Mouse (Mus musculus) layer of hippocampus, adult 8-10 months (tissue): ENCODE data around the gene March10. TPM values are rescaled to one million over a fixed set of nuclear protein-coding genes. Genes with fewer than 3 reads are reported as not detected.

Experiments used
- DNase-seq, 2 experiments: peaks; one replicate each; pipeline ENCODE4 v3.0.0; 2022; ENCODE audit warnings: low spot score in 2 of 2
- total RNA-seq, 4 experiments: library from RNA; stranded (reverse); gene quantifications; 2 replicates each; pipeline ENCODE4 v1.2.4; 2022

Gene March10
- total RNA-seq, 4 experiments from 2014 or later: 0.27 to 1.3 (median 0.91) TPM

DNA sequence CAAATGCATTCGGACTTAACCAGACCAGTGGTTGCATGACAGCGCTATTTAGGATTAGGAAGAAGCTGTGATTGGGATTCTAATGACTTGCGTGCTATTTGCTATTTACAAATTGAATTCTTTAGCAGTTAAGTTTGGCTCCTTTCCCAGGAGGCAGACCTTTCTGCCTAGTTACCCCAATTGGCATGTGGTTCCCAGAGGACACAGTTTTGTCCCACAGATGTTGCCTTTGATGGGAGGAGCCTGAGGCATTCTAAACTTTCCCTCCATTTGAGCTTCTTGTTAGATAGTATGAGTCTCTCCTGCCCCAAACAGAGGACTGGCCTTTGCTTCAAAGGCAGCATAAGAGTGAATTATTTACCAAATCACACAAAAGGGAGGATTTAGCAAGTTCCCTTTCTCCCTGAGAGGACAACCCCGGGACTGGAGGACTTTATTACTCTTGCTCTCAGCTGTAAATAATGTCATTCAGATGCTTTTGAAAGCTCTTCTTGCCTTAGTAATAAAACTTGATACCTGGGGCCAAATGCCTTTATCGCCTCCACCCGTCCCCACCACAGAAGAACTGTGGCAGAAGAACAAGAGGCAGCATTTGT lies 48.6 kb downstream of the March10 start:
- no peak for DNase-seq

GRCm38 (mm10) chr11:105402355-105402754 lies 54.2 kb downstream of the March10 start:
- no peak for DNase-seq

GRCm38 (mm10) chr11:105390290-105390689 lies 66.2 kb downstream of the March10 start:
- no peak for DNase-seq

GRCm38 (mm10) chr11:105388636-105389035 lies 67.9 kb downstream of the March10 start:
- peak; percentile 27 to 35 for DNase-seq

- peak in 1 of 2 experiments; percentile 23 for DNase-seq
Measured at GRCm38 (mm10) chr11:105385266-105385665, 71.3 kb downstream of the March10 start.

GRCm38 (mm10) chr11:105375821-105376235 lies 80.7 kb downstream of the March10 start:
- DNase-seq: no peak

GRCm38 (mm10) chr11:105374526-105375175 lies 81.9 kb downstream of the March10 start:
- DNase-seq: no peak

- DNase-seq: no peak
Measured at GRCm38 (mm10) chr11:105373881-105374280, 82.7 kb downstream of the March10 start.

DNA sequence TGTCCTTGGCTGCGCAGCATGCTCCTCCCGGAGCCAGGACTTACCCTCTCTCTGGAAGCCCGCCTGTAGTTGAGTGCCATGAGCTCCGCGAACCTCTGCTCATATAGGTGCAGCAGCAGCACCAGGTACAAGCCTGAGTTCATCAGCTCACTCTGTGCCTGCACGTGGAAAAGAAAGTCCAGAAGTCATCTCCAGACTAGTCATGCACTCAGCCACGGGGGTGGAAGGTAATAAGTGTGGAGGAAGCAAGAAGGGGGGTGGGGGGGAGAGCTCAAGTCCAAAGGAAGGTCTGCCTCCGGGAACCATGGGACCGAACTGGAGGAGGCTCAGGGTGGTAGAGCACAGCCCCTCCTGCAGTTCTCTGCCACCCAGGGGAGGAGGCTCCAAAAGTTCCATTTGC lies 84.7 kb downstream of the March10 start:
- DNase-seq: no peak

GRCm38 (mm10) chr11:105369526-105370386 lies 86.8 kb downstream of the March10 start:
- DNase-seq: no peak

DNA sequence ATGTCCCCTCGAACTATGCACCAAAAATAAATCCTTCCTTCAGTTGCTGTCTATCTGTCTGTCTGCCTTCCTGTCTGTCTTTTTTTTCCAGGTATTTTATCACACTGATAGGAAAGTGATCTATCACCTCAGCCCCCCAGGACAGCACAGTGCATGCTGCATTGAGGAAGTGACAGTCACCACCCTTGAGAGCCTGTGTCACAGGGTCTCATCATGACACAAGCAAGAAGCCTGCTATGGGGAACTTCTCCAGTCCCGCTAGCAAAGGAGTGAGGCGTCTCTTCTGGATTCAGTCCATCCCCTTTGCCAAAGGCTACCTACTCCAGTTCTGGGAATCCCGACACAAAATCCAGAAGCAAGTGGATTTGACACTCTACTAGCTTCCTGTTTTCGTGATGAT lies 87.7 kb downstream of the March10 start:
- no peak for DNase-seq

DNA sequence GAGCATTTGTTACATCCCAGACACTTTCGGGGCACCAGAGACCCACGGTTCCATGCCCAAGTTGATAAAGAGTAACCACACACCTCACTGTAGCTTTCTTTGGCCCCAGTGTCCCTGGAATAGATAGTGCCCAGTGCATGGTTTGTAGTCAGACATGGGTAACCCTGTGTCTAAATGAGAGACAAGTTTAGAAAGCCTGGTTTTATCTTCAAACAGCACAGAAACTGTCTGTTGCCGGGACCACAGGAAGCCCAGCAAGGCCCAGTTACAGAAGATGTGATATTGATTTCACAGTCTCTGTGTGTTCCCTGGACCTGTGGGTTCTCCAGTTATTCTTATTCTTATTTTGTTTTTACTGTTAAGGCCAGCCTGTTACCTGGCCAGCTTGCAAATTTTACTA lies 89.4 kb downstream of the March10 start:
- DNase-seq: no peak

DNA sequence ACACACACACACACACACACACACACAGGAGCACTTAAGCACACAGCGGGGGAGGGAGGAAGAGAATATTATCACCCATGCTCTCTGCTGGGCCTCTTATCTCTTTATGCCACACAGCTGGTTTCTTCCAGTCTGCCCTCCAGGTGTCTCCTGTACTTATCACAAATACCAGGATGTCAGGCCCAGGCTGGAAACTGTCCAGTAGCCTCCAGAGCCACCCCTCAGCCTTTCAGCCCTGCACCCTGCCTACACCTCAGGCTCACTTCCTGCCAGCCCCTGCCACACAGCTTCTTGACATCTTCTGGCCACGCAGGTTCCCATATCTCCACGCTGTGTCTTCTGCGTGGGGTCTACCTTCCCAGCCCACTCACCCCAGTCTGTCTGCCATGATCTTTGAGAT lies 90.5 kb downstream of the March10 start:
- DNase-seq: no peak

- DNase-seq: no peak
Measured at GRCm38 (mm10) chr11:105365611-105366010, 90.9 kb downstream of the March10 start.

DNA sequence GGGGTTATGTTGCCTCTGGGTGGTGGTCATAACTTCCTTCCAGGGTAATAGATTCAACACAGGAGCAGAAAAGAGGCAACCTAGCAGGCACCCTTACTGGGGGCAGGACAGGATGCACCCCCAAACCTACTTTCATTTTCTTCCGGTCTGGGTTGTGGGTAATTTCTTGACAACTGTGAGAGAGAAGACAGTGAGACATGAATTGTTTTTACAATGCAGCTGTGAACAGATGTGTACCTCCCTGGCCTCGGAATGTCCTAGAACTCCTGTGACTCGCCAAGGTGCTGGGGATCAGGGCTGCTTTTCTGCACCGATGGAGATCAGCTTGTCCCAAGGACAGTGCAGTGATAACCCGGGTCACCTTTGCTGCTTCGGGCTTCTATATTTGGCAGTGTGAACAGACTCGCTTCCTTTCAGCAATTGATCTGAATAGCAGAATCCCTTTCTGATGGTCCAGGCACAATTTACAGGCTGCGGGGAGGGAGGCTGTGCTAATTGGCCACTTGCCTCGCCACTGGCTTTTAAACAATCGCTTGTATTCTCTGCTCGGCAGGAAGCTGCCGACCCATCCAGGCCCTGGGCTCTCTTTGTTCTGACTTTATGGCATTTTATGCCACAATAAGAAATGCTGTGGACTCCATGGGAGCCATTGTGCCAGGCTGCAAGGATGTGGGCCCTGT lies 92.0 kb downstream of the March10 start:
- peak; percentile 55 to 61 for DNase-seq

DNA sequence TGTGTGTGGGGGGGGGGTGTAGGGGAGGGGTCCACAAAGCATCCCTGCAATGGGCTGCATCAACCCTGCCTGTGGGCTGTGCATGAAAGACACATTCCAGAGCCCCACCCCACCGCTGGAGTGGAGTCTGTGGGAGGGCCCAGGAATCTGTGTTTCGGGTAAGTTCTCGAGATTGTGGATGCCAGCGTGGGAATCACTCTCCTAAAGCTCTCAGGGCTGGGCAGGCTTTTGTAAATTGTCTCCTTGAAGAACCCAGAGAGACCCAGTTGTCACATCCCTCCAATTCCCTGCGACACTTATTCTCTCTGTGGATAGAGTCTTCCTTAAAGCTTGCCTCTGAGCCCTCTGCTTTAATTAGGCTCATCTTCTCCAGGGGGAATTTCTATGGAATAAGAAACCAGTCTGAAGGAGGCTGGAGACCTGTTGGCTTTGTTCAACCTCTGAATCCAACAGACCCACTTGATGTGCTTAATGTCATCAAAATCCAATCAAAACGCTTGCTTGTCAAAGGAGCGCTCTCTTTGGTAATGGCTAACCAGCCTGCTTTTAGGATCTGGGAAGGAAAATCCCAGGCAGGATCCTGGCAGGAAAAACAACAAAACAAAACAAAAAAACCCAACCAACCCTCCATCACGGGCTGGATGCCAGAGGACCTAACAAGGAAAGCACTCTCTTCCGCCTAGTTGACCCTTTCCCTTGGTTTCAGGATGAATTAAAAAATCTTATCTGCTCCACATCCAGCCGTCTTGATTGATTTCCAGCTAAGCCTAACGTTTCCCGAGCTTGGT lies 92.7 kb downstream of the March10 start:
- DNase-seq: peak; percentile 44 to 46

DNA sequence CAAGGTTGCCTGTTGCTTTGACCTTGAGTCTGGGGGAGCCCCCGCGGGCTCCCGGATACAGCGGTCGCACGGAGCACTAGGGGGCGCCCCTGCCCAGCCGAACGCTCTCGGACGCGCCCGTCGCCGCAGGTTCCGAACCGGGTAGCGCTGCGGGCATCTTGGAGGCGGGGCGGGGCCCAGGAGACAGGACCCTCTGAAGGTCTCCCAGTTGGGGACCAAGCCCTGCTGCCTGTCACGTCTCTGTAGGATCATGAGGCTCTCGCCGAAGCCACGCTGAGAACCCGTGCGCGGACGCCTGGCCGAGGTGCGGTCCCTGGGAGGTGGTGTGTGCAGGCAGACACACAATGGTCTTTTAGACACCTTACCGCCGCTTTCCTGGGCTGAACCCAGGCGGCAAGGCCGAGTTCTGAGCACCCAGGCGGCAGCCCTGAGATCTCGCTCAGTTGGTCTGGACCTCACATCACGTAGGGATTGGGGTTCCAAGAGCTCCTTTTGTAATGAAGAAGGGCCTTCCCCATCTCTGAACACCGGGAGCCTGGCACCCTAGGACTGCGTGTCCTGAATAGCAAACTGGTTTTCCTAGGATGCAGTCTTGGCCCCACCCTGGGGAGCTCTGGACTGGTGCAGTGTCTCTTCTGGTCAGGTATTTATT lies 93.5 kb downstream of the March10 start:
- DNase-seq: peak; percentile 55 to 85

DNA sequence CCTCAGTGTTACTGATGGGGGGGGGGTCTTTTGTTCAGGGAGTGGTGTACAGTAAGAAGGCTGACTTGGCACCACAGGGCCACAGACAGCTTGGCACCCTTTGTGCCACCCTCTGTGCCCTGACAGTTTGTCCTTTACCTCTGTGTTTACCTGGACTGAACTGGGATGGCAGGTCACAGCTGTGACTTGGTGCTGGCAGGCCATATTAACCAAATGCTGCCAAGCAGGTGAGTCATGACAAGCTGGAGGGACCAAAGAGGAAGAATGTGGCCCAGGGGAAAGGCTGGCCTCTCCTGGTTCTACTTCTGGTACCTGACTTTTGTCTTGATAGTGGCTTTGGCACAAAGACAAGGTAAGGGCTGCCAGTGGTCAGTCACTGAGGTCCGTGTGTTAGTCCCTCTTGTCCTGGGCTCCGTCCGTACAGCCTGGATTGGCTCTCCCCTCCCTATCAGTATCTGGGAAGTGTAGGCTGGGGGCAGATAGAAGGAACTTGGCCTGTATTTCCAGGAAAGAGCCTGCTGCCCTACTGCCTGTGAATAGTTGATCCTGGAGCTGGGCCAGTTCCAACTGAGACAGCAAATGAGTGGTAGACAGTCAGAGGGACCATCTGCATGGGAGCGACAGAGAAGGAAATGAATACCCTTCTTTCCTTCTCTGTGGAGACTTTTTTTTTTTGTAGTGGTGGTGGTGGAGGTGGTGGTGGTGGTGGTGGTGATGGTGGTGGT lies 94.3 kb downstream of the March10 start:
- peak in 1 of 2 experiments; percentile 31 for DNase-seq

DNA sequence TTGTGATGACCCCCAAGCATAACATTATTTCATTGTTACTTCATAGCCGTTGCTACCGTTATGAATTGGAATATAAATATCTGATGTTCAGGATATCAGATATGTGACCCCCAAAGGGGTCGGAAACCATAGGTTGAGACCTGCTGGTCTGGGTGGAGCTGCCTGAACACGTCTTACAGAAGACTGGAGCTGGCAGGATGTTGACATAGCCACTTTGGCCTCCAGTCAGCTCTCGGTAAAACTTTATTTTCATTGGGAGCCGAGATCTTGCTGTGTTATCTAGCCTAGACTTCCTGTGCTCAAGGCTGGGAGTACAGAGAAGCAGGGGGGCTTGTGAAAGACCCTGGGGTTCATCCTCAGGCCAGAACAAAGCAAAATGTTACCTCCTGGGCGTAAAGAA lies 100.2 kb downstream of the March10 start:
- DNase-seq: no peak

GRCm38 (mm10) chr11:105353891-105354280 lies 102.6 kb downstream of the March10 start:
- no peak for DNase-seq
